Mouse (Mus musculus) heart, adult 2 months (tissue): Measurements from ENCODE around the gene Gm42791. TPM values are rescaled to one million over a fixed set of nuclear protein-coding genes. Genes with fewer than 3 reads are reported as not detected.

Experiments
- DNase-seq, 2 experiments: peaks; one replicate each; pipeline ENCODE4 v3.0.0; 2021
- H3K27ac ChIP-seq: fragments of 200-600 bp; 2 replicates; pipeline ENCODE4 v1.8.1; 2022
- H3K27me3 ChIP-seq: fragments of 200-500 bp; 2 replicates; pipeline ENCODE4 v1.6.1; 2012; ENCODE audit warnings: mild to moderate bottlenecking, low read length, inconsistent platforms, mixed read lengths; ENCODE audit not compliant: control insufficient read depth, insufficient read depth
- H3K36me3 ChIP-seq: fragments of 200-500 bp; 2 replicates; pipeline ENCODE4 v1.6.1; 2012; ENCODE audit warnings: low read length, inconsistent platforms; ENCODE audit not compliant: control insufficient read depth, insufficient read depth
- H3K4me1 ChIP-seq: fragments of 200-500 bp; 2 replicates; pipeline ENCODE4 v1.6.1; 2011; ENCODE audit warnings: low read length; ENCODE audit not compliant: control insufficient read depth, insufficient read depth
- H3K4me3 ChIP-seq: fragments of 200-600 bp; 2 replicates; pipeline ENCODE4 v1.8.1; 2022
- H3K79me2 ChIP-seq: fragments of 200-500 bp; replicated peaks from 2 replicates; pipeline ENCODE4 v1.6.1; 2012; ENCODE audit warnings: mild to moderate bottlenecking, inconsistent platforms, low read length, moderate library complexity, mixed read lengths; ENCODE audit not compliant: control insufficient read depth, insufficient read depth
- H3K9ac ChIP-seq: fragments of 200-500 bp; 2 replicates; pipeline ENCODE4 v1.6.1; 2012; ENCODE audit warnings: low read depth, mild to moderate bottlenecking, control low read depth, inconsistent platforms, low read length, mixed read lengths
- CTCF ChIP-seq: fragments of 200-600 bp; IDR thresholded peaks from 2 replicates; pipeline ENCODE4 v1.8.1; 2022; ENCODE audit warnings: antibody characterized with exemption, mild to moderate bottlenecking, moderate library complexity
- EP300 ChIP-seq: fragments of 200-500 bp; IDR thresholded peaks from 2 replicates; pipeline ENCODE4 v1.6.1; 2011; ENCODE audit warnings: low read depth, low read length, control low read depth; ENCODE audit not compliant: insufficient read depth
- POLR2A ChIP-seq: fragments of 200-500 bp; IDR thresholded peaks from 2 replicates; pipeline ENCODE4 v1.6.1; 2011; ENCODE audit warnings: mild to moderate bottlenecking, low read depth, low read length, control low read depth; ENCODE audit not compliant: insufficient read depth
- WGBS: fragments of 180-500 bp; shearing (Covaris S2); methylation state at CpG from one replicate; pipeline ENCODE4 v1.1.7; 2018; 5-methylcytosine and 5-hydroxymethylcytosine counted together
- intact Hi-C: fragments of 180-260 bp; cut with DNase I; formaldehyde crosslinking; loops from one replicate; pipeline ENCODE4 v1.15.1; 2025
- polyA plus RNA-seq: library from polyadenylated mRNA; depleted of rRNA; stranded (reverse); fragments of >200 nt; gene quantifications from 2 replicates; pipeline ENCODE4 v1.2.3, GENCODE M21; 2012
- total RNA-seq, 2 experiments: library from RNA; stranded (reverse); gene quantifications; 2 replicates each; pipeline ENCODE4 v1.2.3; 2021

Gene Gm42791
- total and polyA plus RNA-seq, 3 experiments = 5.7 to 5.9 TPM; not detected in 1

- TF ChIP-seq EP300 (no peak), CTCF (no peak), POLR2A (no peak)
- no peak overlapping the region for H3K9ac ChIP-seq
- peaks cover 2% of the 10 kb centered on the region for H3K4me1 ChIP-seq
- no peak for DNase-seq
- peaks cover 1% of the 10 kb centered on the region; the same call in 1 of the 2 replicates for H3K79me2 ChIP-seq
- H3K27me3 ChIP-seq = no peaks in the 10 kb centered on the region
- over 99% methylated on average over 11 of the region's 11 CpGs for WGBS
- intact Hi-C loops = loop anchor here (5.0 kb wide), 2 partner anchors 35 to 65 kb away; partner anchors contain the start of gene Katnal1
- no peak overlapping the region for H3K27ac ChIP-seq
- no peak overlapping the region for H3K4me3 ChIP-seq
- no peaks in the 10 kb centered on the region for H3K36me3 ChIP-seq
These were observed 2.3 kb downstream of the Gm42791 start for GRCm38 (mm10) chr5:148992598-148992997.

- DNase-seq = peak in 1 of 2 experiments; percentile 38
- Histone ChIP-seq H3K36me3 (no peaks in the 10 kb centered on the region), H3K27me3 (no peaks in the 10 kb centered on the region), H3K79me2 (peaks cover 1% of the 10 kb centered on the region; the same call in 1 of the 2 replicates), H3K27ac (peak overlapping the region; percentile 29; the same call in 1 of the 2 replicates), H3K9ac (no peak overlapping the region), H3K4me3 (no peak overlapping the region), H3K4me1 (peaks cover 2% of the 10 kb centered on the region)
- 58% methylated on average over 12 of the region's 12 CpGs for WGBS
- intact Hi-C loops = loop anchor here (5.0 kb wide), 2 partner anchors 34 to 64 kb away; partner anchors contain the start of gene Katnal1
- no peak for TF ChIP-seq CTCF
- no peak for TF ChIP-seq POLR2A
- no peak for TF ChIP-seq EP300
These were observed 4.0 kb downstream of the Gm42791 start for GRCm38 (mm10) chr5:148990891-148991311.

- Histone ChIP-seq H3K4me3 (no peak overlapping the region), H3K9ac (no peak overlapping the region), H3K79me2 (peaks cover 1% of the 10 kb centered on the region; the same call in 1 of the 2 replicates), H3K36me3 (no peaks in the 10 kb centered on the region), H3K27ac (no peak overlapping the region), H3K27me3 (no peaks in the 10 kb centered on the region), H3K4me1 (peaks cover 2% of the 10 kb centered on the region)
- intact Hi-C loops = no loop called here
- no peak for DNase-seq
- TF ChIP-seq EP300 = 0 out of 2 replicates have a peak, but pooled peaks have one; percentile 4
- peak; percentile 57 for TF ChIP-seq CTCF
- TF ChIP-seq POLR2A = no peak
- WGBS = 97% methylated on average over 7 of the region's 7 CpGs
These were observed 5.5 kb downstream of the Gm42791 start for GRCm38 (mm10) chr5:148989480-148989879.

GRCm38 (mm10) chr5:148984961-148985360, 10.0 kb downstream of the Gm42791 start:
- Histone ChIP-seq H3K9ac (no peak overlapping the region), H3K27ac (no peak overlapping the region), H3K79me2 (0 out of 2 replicates have a peak, but pooled peaks cover 1% of the 10 kb centered on the region), H3K36me3 (no peaks in the 10 kb centered on the region), H3K4me3 (no peak overlapping the region), H3K4me1 (no peaks in the 10 kb centered on the region), H3K27me3 (no peaks in the 10 kb centered on the region)
- WGBS = 56% methylated on average over 13 of the region's 13 CpGs
- TF ChIP-seq CTCF = no peak
- TF ChIP-seq EP300 = no peak
- no peak for TF ChIP-seq POLR2A
- intact Hi-C loops = no loop called here
- DNase-seq = no peak

GRCm38 (mm10) chr5:148983696-148984095, 11.3 kb downstream of the Gm42791 start:
- H3K27me3 ChIP-seq = no peaks in the 10 kb centered on the region
- intact Hi-C loops = no loop called here
- H3K9ac ChIP-seq = no peak overlapping the region
- no peak overlapping the region for H3K27ac ChIP-seq
- no peaks in the 10 kb centered on the region for H3K4me1 ChIP-seq
- H3K79me2 ChIP-seq = no peaks in the 10 kb centered on the region
- WGBS = 100% methylated on average over 1 of the region's 1 CpGs
- no peak overlapping the region for H3K4me3 ChIP-seq
- H3K36me3 ChIP-seq = no peaks in the 10 kb centered on the region
- TF ChIP-seq EP300 = no peak
- TF ChIP-seq CTCF = no peak
- no peak for TF ChIP-seq POLR2A
- no peak for DNase-seq

GRCm38 (mm10) chr5:148983108-148983664, 11.8 kb downstream of the Gm42791 start:
- Histone ChIP-seq H3K4me3 (no peak overlapping the region), H3K36me3 (no peaks in the 10 kb centered on the region), H3K9ac (no peak overlapping the region), H3K4me1 (peaks cover 2% of the 10 kb centered on the region), H3K27ac (no peak overlapping the region), H3K27me3 (no peaks in the 10 kb centered on the region), H3K79me2 (no peaks in the 10 kb centered on the region)
- intact Hi-C loops = no loop called here
- TF ChIP-seq CTCF (no peak), POLR2A (no peak), EP300 (no peak)
- WGBS = 82% methylated on average over 12 of the region's 12 CpGs
- no peak for DNase-seq
